Mouse (Mus musculus) G1E (cell line): ENCODE results near the gene Trpv6.

ENCODE experiments used
- CTCF ChIP-seq: IDR thresholded peaks from 2 replicates; pipeline ENCODE4 v1.5.1; 2012; ENCODE audit warnings: low read depth, low read length, inconsistent platforms, mixed read lengths
- GATA1 ChIP-seq: IDR thresholded peaks from 2 replicates; pipeline ENCODE4 v1.6.1; 2012; ENCODE audit warnings: borderline replicate concordance, low read length, inconsistent platforms, mixed read lengths

- TF ChIP-seq GATA1: no peak
- TF ChIP-seq CTCF: no peak
Measured at GRCm38 (mm10) chr6:41637927-41638506, 1.8 kb upstream of the Trpv6 start.
